Mouse (Mus musculus) brown adipose tissue, adult 24 weeks (tissue): Measurements from ENCODE around the gene Dhcr7. TPM values are rescaled to one million over a fixed set of nuclear protein-coding genes. Genes with fewer than 3 reads are reported as not detected.

Source experiments
- H3K27ac ChIP-seq: fragments of 200-500 bp; replicated peaks from 2 replicates; pipeline ENCODE4 v1.5.1; 2012; ENCODE audit warnings: low read depth, mild to moderate bottlenecking, low read length
- H3K4me1 ChIP-seq: fragments of 200-500 bp; 2 replicates; pipeline ENCODE4 v1.6.1; 2012; ENCODE audit warnings: low read length, mixed read lengths; ENCODE audit not compliant: control insufficient read depth, insufficient read depth, insufficient read length
- H3K4me3 ChIP-seq: fragments of 200-500 bp; 2 replicates; pipeline ENCODE4 v1.5.1; 2012; ENCODE audit warnings: low read depth, mild to moderate bottlenecking, low read length, moderate library complexity; ENCODE audit not compliant: insufficient read depth
- polyA plus RNA-seq: library from polyadenylated mRNA; stranded (reverse); fragments of >200 nt; gene quantifications from 2 replicates; pipeline ENCODE4 v1.2.4, GENCODE M21; 2012; ENCODE audit not compliant: missing spikeins, insufficient read depth, insufficient read length

The Dhcr7 gene
- polyA plus RNA-seq, 1 experiment: 25.9 TPM

DNA sequence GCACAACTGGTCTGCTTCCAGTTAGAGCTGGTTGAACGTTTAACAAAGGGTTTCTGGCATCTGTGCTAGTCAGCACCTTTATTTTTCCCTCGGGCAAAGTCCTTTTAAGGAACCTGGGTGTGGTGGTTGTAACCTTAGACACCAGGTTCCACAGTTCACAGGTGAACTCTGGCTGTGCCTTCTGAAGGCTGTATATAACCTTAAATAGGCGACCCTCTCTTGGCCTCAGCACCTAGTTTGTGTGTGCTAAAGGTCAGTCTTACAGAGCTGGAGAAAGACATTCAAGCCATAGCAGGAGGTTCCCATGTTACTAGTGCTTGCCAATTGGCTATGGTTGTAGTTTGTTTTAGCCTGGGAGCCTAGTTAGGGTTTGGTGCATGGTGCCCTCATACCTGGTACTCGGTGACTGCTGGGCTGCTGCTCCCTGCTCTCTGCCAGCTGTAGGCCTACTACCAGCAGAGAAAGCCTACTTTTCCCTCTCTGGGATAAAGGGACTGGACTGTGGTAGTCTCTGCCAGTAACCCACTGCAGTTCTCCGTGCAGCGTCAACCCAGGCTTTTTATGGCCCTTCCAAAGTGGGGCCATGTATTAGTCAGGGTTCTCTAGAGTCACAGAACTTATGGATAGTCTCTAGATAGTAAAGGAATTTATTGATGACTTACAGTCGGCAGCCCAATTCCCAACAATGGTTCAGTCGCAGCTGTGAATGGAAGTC, 26.0 kb downstream of the Dhcr7 start:
- Histone ChIP-seq H3K4me1 (no peaks in the 10 kb centered on the region), H3K27ac (no peak overlapping the region), H3K4me3 (no peak overlapping the region)

DNA sequence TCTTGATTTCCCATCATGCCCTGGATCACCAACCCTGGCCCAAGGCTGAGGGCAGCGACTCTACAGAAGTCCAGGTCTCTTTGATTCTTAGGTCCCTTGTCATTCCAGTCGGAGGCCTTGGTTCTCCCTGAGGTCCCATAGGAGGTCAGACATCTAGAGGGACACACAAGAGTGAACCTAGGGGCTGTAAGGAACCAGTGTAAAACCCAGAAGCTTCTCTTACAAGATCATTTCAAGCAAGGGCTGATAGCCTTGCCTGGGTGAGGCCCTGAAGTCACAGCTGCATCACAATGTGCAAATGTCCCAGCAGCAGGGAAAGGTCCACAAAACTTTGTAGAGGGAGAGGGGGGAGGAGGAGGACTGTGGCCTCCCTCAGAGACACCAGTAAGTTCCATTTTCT, 43.6 kb downstream of the Dhcr7 start, which contains the start of gene Gm498:
TSS of gene Gm498 (plus strand) at position 301 of the 400 bp plus-strand sequence.
- H3K27ac ChIP-seq: no peak within 1 kb of the TSS
- H3K4me3 ChIP-seq: no peak within 1 kb of the TSS
- no peaks in the 10 kb centered on the region for H3K4me1 ChIP-seq

DNA sequence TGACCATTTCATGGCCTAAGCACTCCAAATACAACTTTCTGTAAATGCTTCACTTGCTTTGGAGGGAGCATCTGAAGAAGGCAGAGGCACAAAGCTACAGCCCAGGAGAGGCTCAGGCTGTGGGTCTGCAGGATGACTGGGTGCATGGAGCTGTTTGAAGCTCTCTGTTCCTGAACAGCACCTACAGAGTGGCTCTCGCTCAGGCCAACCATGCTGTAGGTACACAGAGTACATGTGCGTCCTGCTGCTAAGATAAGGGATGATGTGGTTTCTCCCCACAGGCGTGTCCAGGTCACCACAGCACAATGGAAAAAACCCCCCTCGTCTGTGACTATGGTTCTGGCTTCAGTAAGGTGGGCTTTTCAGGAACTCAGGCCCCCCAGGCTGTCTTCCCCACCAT, 45.9 kb downstream of the Dhcr7 start:
- Histone ChIP-seq H3K4me3 (no peak overlapping the region), H3K27ac (no peak overlapping the region), H3K4me1 (no peaks in the 10 kb centered on the region)

DNA sequence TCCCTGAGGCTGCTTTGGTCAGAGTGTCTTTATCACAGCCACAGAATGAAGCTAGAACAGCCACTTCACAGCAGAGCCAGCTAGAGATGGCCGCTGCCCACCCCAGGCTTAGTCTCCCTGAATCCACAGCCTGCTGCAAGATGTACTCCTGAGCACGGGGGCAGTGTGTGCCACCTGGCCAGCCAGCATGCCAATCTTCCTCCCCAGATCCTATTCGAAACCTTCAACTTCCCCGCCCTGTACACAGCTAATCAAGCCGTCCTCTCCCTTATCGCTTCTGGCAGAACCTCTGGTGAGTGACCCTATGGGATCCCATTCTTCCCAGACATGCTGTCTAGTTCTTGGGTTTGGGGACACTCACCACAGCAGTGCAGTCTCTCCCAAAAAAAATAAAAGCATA, 60.8 kb downstream of the Dhcr7 start:
- H3K4me1 ChIP-seq: no peaks in the 10 kb centered on the region
- no peak overlapping the region for H3K4me3 ChIP-seq
- no peak overlapping the region for H3K27ac ChIP-seq

DNA sequence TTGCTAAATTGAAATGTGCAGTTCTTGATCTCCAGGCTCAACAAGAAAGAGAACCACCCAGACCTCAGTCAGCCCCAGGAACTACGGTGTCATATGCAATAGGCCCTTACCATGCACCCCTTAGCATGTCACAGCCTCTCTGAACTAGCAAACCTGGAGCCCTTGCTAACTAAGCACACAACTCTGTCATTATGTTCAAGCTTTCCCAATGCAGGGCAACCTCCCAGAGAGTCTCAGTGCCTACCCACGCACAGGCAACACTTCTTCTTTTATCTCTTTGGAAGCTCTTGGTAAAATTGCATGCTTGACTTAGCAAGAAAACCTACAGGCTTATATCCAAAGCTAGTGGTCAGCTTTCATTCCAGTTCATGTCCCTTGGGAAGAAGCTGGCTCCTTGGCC, 68.2 kb downstream of the Dhcr7 start:
- no peaks in the 10 kb centered on the region for H3K4me1 ChIP-seq
- no peak overlapping the region for H3K4me3 ChIP-seq
- no peak overlapping the region for H3K27ac ChIP-seq

DNA sequence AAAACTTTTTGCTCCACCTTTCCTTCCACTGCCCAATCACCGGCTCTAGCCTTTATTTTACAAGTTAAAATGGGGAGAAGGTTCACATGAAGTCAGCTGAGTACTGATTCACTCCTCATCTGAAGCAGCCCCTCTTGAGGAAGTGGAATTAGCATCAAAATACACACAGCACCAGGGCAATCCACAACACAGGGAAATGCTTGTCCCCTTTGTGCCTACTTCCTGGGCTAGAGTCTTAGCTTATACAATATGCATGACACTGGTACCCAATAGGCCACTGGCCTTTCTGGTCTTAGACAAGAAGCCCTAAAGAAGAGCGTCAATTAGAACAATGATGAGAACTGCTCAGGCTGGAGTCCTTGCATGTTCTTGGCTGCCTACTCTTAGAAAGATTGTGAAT, 69.4 kb downstream of the Dhcr7 start:
- Histone ChIP-seq H3K4me3 (no peak overlapping the region), H3K4me1 (no peaks in the 10 kb centered on the region), H3K27ac (no peak overlapping the region)

Other genes with a start within 250 kb of the Dhcr7 start
- gene Cars, start 223.1 kb upstream of the Dhcr7 start, polyA plus RNA-seq: 15.3 and 38.5 TPM in 2 replicates
- not detected in 2 replicates for gene Tnfrsf26, start 194.4 kb upstream of the Dhcr7 start, polyA plus RNA-seq
- 2.8 and 5.9 TPM in 2 replicates for gene Tnfrsf22, start 173.5 kb upstream of the Dhcr7 start, polyA plus RNA-seq
- gene Tnfrsf23, start 137.3 kb upstream of the Dhcr7 start, polyA plus RNA-seq: 3.4 and 8.6 TPM in 2 replicates
- 7.8 and 12.1 TPM in 2 replicates for gene Osbpl5, start 66.2 kb upstream of the Dhcr7 start, polyA plus RNA-seq
- not detected in 2 replicates for gene Mrgprg, start 56.2 kb upstream of the Dhcr7 start, polyA plus RNA-seq
- 0.28 and 0.50 TPM in 2 replicates for gene Mrgpre, start 38.6 kb upstream of the Dhcr7 start, polyA plus RNA-seq
- gene Nadsyn1, start 296 bp upstream of the Dhcr7 start, polyA plus RNA-seq: 5.4 and 8.2 TPM in 2 replicates
- not detected in 2 replicates for gene Gm498, start 43.7 kb downstream of the Dhcr7 start, polyA plus RNA-seq
- gene Shank2, start 178.8 kb downstream of the Dhcr7 start, polyA plus RNA-seq: not detected in 2 replicates